In the genomic region with DNA sequence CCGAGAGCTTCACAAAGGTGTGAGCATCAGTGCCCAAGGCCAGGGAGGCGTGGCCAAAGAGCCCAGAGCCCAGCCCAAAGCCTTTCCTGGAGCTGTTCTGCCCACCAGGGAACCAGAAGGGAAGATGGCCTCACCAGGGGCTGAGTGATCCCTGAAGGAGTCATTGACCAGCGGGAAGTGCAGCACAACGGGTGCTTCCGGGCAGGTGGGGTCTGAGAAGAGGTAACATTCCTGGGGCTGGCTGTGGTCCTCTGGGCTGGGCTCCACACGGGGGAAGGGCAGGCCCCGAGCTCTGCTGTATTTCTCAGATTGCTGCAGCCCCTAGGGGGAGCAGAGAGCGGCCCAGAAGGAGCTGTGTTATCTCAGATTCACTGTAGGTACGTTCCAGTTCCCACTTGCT, we compare ENCODE assay signal across 8 mouse cellular contexts. TPM values are rescaled to one million over a fixed set of nuclear protein-coding genes. Genes with fewer than 3 reads are reported as not detected.
DNase-seq lines count a peak whose midpoint lies in the region; ATAC-seq and TF ChIP-seq lines count a peak whose summit lies in the region.

No protein-coding gene starts in this region.

- peak overlapping the region; percentile 20; the same call in 1 of the 2 replicates for H3K9ac ChIP-seq in lung, embryonic 14.5 days
- H3K9ac ChIP-seq in stomach, embryonic 14.5 days (replicated peaks; ENCODE audit: low read depth, low read length): no peak overlapping the region

- no peaks in the 10 kb centered on the region for H3K4me1 ChIP-seq in lung, embryonic 14.5 days (ENCODE audit: insufficient read depth)
- H3K4me1 ChIP-seq in limb, embryonic 10.5 days: peaks cover 17% of the 10 kb centered on the region
- no peaks in the 10 kb centered on the region for H3K4me1 ChIP-seq in stomach, embryonic 14.5 days (ENCODE audit: control insufficient read depth, insufficient read depth, low read length)
- no peaks in the 10 kb centered on the region for H3K4me1 ChIP-seq in cerebellum, adult 2 months (ENCODE audit: control insufficient read depth, insufficient read depth, low read length)

- H3K9me3 ChIP-seq in lung, embryonic 14.5 days (ENCODE audit: low read depth, low read length): no peaks in the 10 kb centered on the region
- H3K9me3 ChIP-seq in limb, embryonic 10.5 days (replicated peaks): no peaks in the 10 kb centered on the region
- H3K9me3 ChIP-seq in stomach, embryonic 14.5 days (ENCODE audit: control insufficient read depth, low read depth, low read length): no peaks in the 10 kb centered on the region

- peak; percentile 56 for TF ChIP-seq CTCF in lung, embryonic 14.5 days (IDR thresholded peaks at IDR 0.05; ENCODE audit: low read depth)
- TF ChIP-seq CTCF in cerebellum, adult 2 months (IDR thresholded peaks at IDR 0.05; ENCODE audit: borderline replicate concordance, insufficient read depth, low read depth, low read length): no peak

- no peak for TF ChIP-seq POLR2A in cerebellum, adult 2 months (IDR thresholded peaks at IDR 0.05; ENCODE audit: borderline replicate concordance, insufficient read depth, low read length)

- H3K27me3 ChIP-seq in lung, embryonic 14.5 days (ENCODE audit: insufficient read depth, low read length): no peaks in the 10 kb centered on the region
- H3K27me3 ChIP-seq in limb, embryonic 10.5 days (ENCODE audit: low read depth, poor library complexity, severe bottlenecking): peaks cover 35% of the 10 kb centered on the region
- no peaks in the 10 kb centered on the region for H3K27me3 ChIP-seq in stomach, embryonic 14.5 days (ENCODE audit: control insufficient read depth, insufficient read depth, low read length)
- H3K27me3 ChIP-seq in cerebellum, adult 2 months (ENCODE audit: control insufficient read depth, insufficient read depth, low read length): no peaks in the 10 kb centered on the region

- ATAC-seq in CD4-positive, CD25-positive, alpha-beta regulatory T cell, adult 4 months: no peak
- ATAC-seq in lung, embryonic 14.5 days (ENCODE audit: insufficient read depth): peak; percentile 47; the same call in 1 of the 2 replicates
- 0 out of 2 replicates have a peak, but pooled peaks have one; percentile 46 for ATAC-seq in stomach, embryonic 14.5 days (ENCODE audit: insufficient number of reproducible peaks, insufficient read depth, low FRiP score, low read depth)

- peak; percentile 12 for DNase-seq in CD4-positive, CD25-positive, alpha-beta regulatory T cell, adult 2 months (ENCODE audit: low read depth, low spot score)
- peak; percentile 58 for DNase-seq in lung, embryonic 14.5 days
- no peak for DNase-seq in lung, postnatal 36 days
- DNase-seq in limb, embryonic 10.5 days (ENCODE audit: low spot score): peak; percentile 55
- DNase-seq in gastrocnemius, adult 18-20 months (ENCODE audit: low spot score): no peak
- DNase-seq in cerebellum, adult 2 months: no peak

- no peak overlapping the region for H3K4me3 ChIP-seq in lung, embryonic 14.5 days (ENCODE audit: low read depth, low read length)
- H3K4me3 ChIP-seq in limb, embryonic 10.5 days: peak overlapping the region; percentile 40
- H3K4me3 ChIP-seq in stomach, embryonic 14.5 days (ENCODE audit: low read depth, low read length): no peak overlapping the region
- no peak overlapping the region for H3K4me3 ChIP-seq in cerebellum, adult 2 months (replicated peaks; ENCODE audit: insufficient read depth, low read depth, low read length)

- peak overlapping the region; percentile 45; the same call in 1 of the 2 replicates for H3K4me2 ChIP-seq in lung, embryonic 14.5 days
- H3K4me2 ChIP-seq in stomach, embryonic 14.5 days (replicated peaks; ENCODE audit: low read depth, low read length): peak overlapping the region; percentile 30; the same call in 1 of the 2 replicates

- WGBS in lung, embryonic 14.5 days: 1% methylated on average over 9 of the region's 9 CpGs
- 0% methylated on average over 9 of the region's 9 CpGs for WGBS in limb, embryonic 10.5 days
- WGBS in stomach, embryonic 14.5 days: 4% methylated on average over 9 of the region's 9 CpGs
- 15% methylated on average over 9 of the region's 9 CpGs for WGBS in cerebellum, adult 2 months

- no peaks in the 10 kb centered on the region for H3K36me3 ChIP-seq in lung, embryonic 14.5 days (ENCODE audit: insufficient read depth)
- no peaks in the 10 kb centered on the region for H3K36me3 ChIP-seq in limb, embryonic 10.5 days
- no peaks in the 10 kb centered on the region for H3K36me3 ChIP-seq in stomach, embryonic 14.5 days (ENCODE audit: control insufficient read depth, insufficient read depth, low read length)

- no peak overlapping the region for H3K27ac ChIP-seq in lung, embryonic 14.5 days (ENCODE audit: low read depth)
- peak overlapping the region; percentile 61 for H3K27ac ChIP-seq in limb, embryonic 10.5 days
- no peak overlapping the region for H3K27ac ChIP-seq in stomach, embryonic 14.5 days (ENCODE audit: low read length)
- H3K27ac ChIP-seq in cerebellum, adult 2 months (ENCODE audit: insufficient read depth, low read length): no peak overlapping the region

RNA-seq across cellular contexts. Expression of a gene that starts 20.4 kb away (rescaled TPM):
- polyA plus RNA-seq in CD4-positive, CD25-positive, alpha-beta regulatory T cell, adult 4 months (2017; shearing (Covaris generic)): not detected
- not detected in 2 replicates for polyA plus RNA-seq in lung, embryonic 14.5 days (2014; fragmentation: Nextera tagmentation; extraction: Ambion mirVana)
- polyA plus RNA-seq in limb, embryonic 10.5 days (2016; fragmentation: Nextera tagmentation; extraction: Ambion mirVana): 0.04 and 0.05 TPM in 2 replicates
- 0.07 TPM in 1 of 2 replicates, not detected in the other for polyA plus RNA-seq in stomach, embryonic 14.5 days (2014; fragmentation: Nextera tagmentation; extraction: Ambion mirVana)
- total RNA-seq in gastrocnemius, adult 18-20 months (2021): not detected
- 0.07 and 0.08 TPM in 2 replicates for polyA plus RNA-seq in cerebellum, adult 2 months (2012; rRNA removed)

RNA-seq across cellular contexts. Expression of a gene that starts 23.5 kb away (rescaled TPM):
- polyA plus RNA-seq in CD4-positive, CD25-positive, alpha-beta regulatory T cell, adult 4 months (2017; shearing (Covaris generic)): not detected
- 0.11 TPM in 1 of 2 replicates, not detected in the other for polyA plus RNA-seq in lung, embryonic 14.5 days (2014; fragmentation: Nextera tagmentation; extraction: Ambion mirVana)
- not detected in 2 replicates for polyA plus RNA-seq in limb, embryonic 10.5 days (2016; fragmentation: Nextera tagmentation; extraction: Ambion mirVana)
- 0.27 and 0.43 TPM in 2 replicates for polyA plus RNA-seq in stomach, embryonic 14.5 days (2014; fragmentation: Nextera tagmentation; extraction: Ambion mirVana)
- total RNA-seq in gastrocnemius, adult 18-20 months (2021): 10 to 100 TPM; 26.2 to 27.0 TPM
- 9.5 and 9.7 TPM in 2 replicates for polyA plus RNA-seq in cerebellum, adult 2 months (2012; rRNA removed)

RNA-seq across cellular contexts. Expression of a gene that starts 45.3 kb away (rescaled TPM):
- 1 to 10 TPM; 2.3 to 3.3 TPM for polyA plus RNA-seq in CD4-positive, CD25-positive, alpha-beta regulatory T cell, adult 4 months (2017; shearing (Covaris generic))
- 0.11 and 0.12 TPM in 2 replicates for polyA plus RNA-seq in lung, embryonic 14.5 days (2014; fragmentation: Nextera tagmentation; extraction: Ambion mirVana)
- polyA plus RNA-seq in limb, embryonic 10.5 days (2016; fragmentation: Nextera tagmentation; extraction: Ambion mirVana): not detected in 2 replicates
- 0.29 TPM in 1 of 2 replicates, not detected in the other for polyA plus RNA-seq in stomach, embryonic 14.5 days (2014; fragmentation: Nextera tagmentation; extraction: Ambion mirVana)
- not detected for total RNA-seq in gastrocnemius, adult 18-20 months (2021)
- 0.05 and 0.07 TPM in 2 replicates for polyA plus RNA-seq in cerebellum, adult 2 months (2012; rRNA removed)

Comparison
In these comparisons a context has a peak if more than half of its experiments do, and no peak if none do; other contexts are left out.
1. DNase-seq: peak in CD4-positive, CD25-positive, alpha-beta regulatory T cell, adult 2 months (single experiment), lung, embryonic 14.5 days (single experiment) and limb, embryonic 10.5 days (single experiment); none in lung, postnatal 36 days (single experiment), gastrocnemius, adult 18-20 months (single experiment) and cerebellum, adult 2 months (0 of 2).